In the genomic region with DNA sequence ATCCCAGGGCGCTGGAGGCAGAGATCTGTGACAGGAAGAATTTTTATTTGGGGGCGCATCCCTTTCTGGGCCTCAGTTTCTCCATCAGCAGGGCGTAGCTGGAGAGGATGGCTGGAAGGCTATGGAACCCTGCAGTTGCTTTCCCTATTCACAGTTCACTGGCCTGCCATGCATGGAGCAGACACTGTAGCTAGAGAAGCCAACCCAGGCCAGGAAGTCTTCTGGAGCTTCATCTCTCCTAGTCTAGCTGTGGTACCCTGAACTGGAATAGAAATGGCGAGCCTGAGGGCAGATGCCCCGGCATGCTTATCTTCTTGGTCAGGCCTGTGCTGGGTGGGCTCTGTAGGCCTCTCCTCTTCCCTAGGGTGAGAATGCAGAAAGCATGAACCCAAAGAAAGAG, we compare ENCODE assay signal across 8 mouse cellular contexts. TPM values are rescaled to one million over a fixed set of nuclear protein-coding genes. Genes with fewer than 3 reads are reported as not detected.
DNase-seq lines count a peak whose midpoint lies in the region; ATAC-seq and TF ChIP-seq lines count a peak whose summit lies in the region.

No protein-coding gene starts in this region.

- H3K4me2 ChIP-seq in lung, embryonic 15.5 days, result peak overlapping the region; percentile 89
- peak overlapping the region; percentile 81 for H3K4me2 ChIP-seq in forebrain, embryonic 14.5 days (ENCODE audit: low read length)
- H3K4me2 ChIP-seq in limb, embryonic 13.5 days (replicated peaks), result peak overlapping the region; percentile 94

- ATAC-seq in lung, embryonic 15.5 days (ENCODE audit: borderline replicate concordance, extremely low read depth, low FRiP score, low TSS enrichment), result no peak
- ATAC-seq in forebrain, embryonic 14.5 days, result no peak
- no peak for ATAC-seq in limb, embryonic 13.5 days (ENCODE audit: low FRiP score, low read depth)

- no peaks in the 10 kb centered on the region for H3K9me3 ChIP-seq in lung, embryonic 15.5 days
- no peaks in the 10 kb centered on the region for H3K9me3 ChIP-seq in forebrain, embryonic 14.5 days (replicated peaks; ENCODE audit: control insufficient read depth, low read length)
- H3K9me3 ChIP-seq in limb, embryonic 13.5 days, result no peaks in the 10 kb centered on the region

- no peak for TF ChIP-seq CTCF in small intestine, adult 2 months (IDR thresholded peaks at IDR 0.05; ENCODE audit: extremely low read depth, insufficient read length, insufficient replicate concordance, low read depth, low read length)
- no peak for TF ChIP-seq CTCF in thymus, adult 2 months (IDR thresholded peaks at IDR 0.05; ENCODE audit: borderline replicate concordance, control insufficient read depth, extremely low read depth, insufficient read depth, low read length, poor library complexity)

- no peak for DNase-seq in lung, postnatal 10 days
- DNase-seq in forebrain, embryonic 14.5 days (ENCODE audit: low spot score), result no peak
- no peak for DNase-seq in thymus, adult 2 months
- DNase-seq in embryo, embryonic 11 days, result no peak
- no peak for DNase-seq in gastrocnemius, postnatal 25 days

- peaks cover 20% of the 10 kb centered on the region for H3K4me1 ChIP-seq in lung, embryonic 15.5 days
- peaks cover 7% of the 10 kb centered on the region for H3K4me1 ChIP-seq in forebrain, embryonic 14.5 days (ENCODE audit: control insufficient read depth, insufficient read depth, low read length)
- H3K4me1 ChIP-seq in limb, embryonic 13.5 days, result peaks cover 12% of the 10 kb centered on the region
- H3K4me1 ChIP-seq in small intestine, adult 2 months (ENCODE audit: control insufficient read depth, insufficient read depth, insufficient read length, low read length), result peaks cover 26% of the 10 kb centered on the region; the same call in 1 of the 2 replicates
- H3K4me1 ChIP-seq in thymus, adult 2 months (replicated peaks; ENCODE audit: control insufficient read depth, insufficient read depth, low read length), result no peaks in the 10 kb centered on the region

- 0 out of 2 replicates have a peak, but pooled peaks cover 2% of the 10 kb centered on the region for H3K36me3 ChIP-seq in lung, embryonic 15.5 days
- no peaks in the 10 kb centered on the region for H3K36me3 ChIP-seq in forebrain, embryonic 14.5 days (ENCODE audit: control insufficient read depth, insufficient read depth, low read length)
- H3K36me3 ChIP-seq in limb, embryonic 13.5 days, result no peaks in the 10 kb centered on the region
- peaks cover 4% of the 10 kb centered on the region; the same call in 1 of the 2 replicates for H3K36me3 ChIP-seq in small intestine, adult 2 months (ENCODE audit: control insufficient read depth, insufficient read depth, low read length)
- H3K36me3 ChIP-seq in thymus, adult 2 months (ENCODE audit: control insufficient read depth, insufficient read depth, low read length), result no peaks in the 10 kb centered on the region

- no peak for TF ChIP-seq POLR2A in small intestine, adult 2 months (IDR thresholded peaks at IDR 0.05; ENCODE audit: low read depth, low read length)
- TF ChIP-seq POLR2A in thymus, adult 2 months (IDR thresholded peaks at IDR 0.05; ENCODE audit: control insufficient read depth, extremely low read depth, insufficient read depth, low read length, poor library complexity), result no peak

- peak overlapping the region; percentile 30 for H3K9ac ChIP-seq in lung, embryonic 15.5 days
- H3K9ac ChIP-seq in forebrain, embryonic 14.5 days (ENCODE audit: low read length), result peak overlapping the region; percentile 60
- H3K9ac ChIP-seq in limb, embryonic 13.5 days, result peak overlapping the region; percentile 66

- H3K4me3 ChIP-seq in lung, embryonic 15.5 days, result peak overlapping the region; percentile 54
- H3K4me3 ChIP-seq in forebrain, embryonic 14.5 days (ENCODE audit: low read depth, low read length), result 0 out of 2 replicates have a peak overlapping the region, but pooled peaks have one; percentile 41
- peak overlapping the region; percentile 53 for H3K4me3 ChIP-seq in limb, embryonic 13.5 days
- peak overlapping the region; percentile 66 for H3K4me3 ChIP-seq in small intestine, adult 2 months (ENCODE audit: low read depth, low read length)
- H3K4me3 ChIP-seq in thymus, adult 2 months (ENCODE audit: control insufficient read depth, insufficient read depth, low read length), result no peak overlapping the region

- H3K27me3 ChIP-seq in lung, embryonic 15.5 days, result no peaks in the 10 kb centered on the region
- H3K27me3 ChIP-seq in forebrain, embryonic 14.5 days (replicated peaks; ENCODE audit: control insufficient read depth, insufficient read depth, low read length), result no peaks in the 10 kb centered on the region
- H3K27me3 ChIP-seq in limb, embryonic 13.5 days, result peaks cover 8% of the 10 kb centered on the region; the same call in 1 of the 2 replicates
- H3K27me3 ChIP-seq in small intestine, adult 2 months (ENCODE audit: control insufficient read depth, insufficient read depth, low read length), result no peaks in the 10 kb centered on the region
- no peaks in the 10 kb centered on the region for H3K27me3 ChIP-seq in thymus, adult 2 months (ENCODE audit: control insufficient read depth, insufficient read depth, low read length)

- WGBS in lung, embryonic 15.5 days, result 57% methylated on average over 5 of the region's 5 CpGs
- 73% methylated on average over 5 of the region's 5 CpGs for WGBS in forebrain, embryonic 14.5 days
- 68% methylated on average over 5 of the region's 5 CpGs for WGBS in limb, embryonic 13.5 days
- WGBS in small intestine, adult 2 months, result 81% methylated on average over 5 of the region's 5 CpGs
- WGBS in thymus, adult 2 months, result 90% methylated on average over 5 of the region's 5 CpGs

- 0 out of 2 replicates have a peak overlapping the region, but pooled peaks have one; percentile 24 for H3K27ac ChIP-seq in lung, embryonic 15.5 days
- H3K27ac ChIP-seq in forebrain, embryonic 14.5 days (ENCODE audit: low read depth, low read length), result no peak overlapping the region
- no peak overlapping the region for H3K27ac ChIP-seq in limb, embryonic 13.5 days
- peak overlapping the region; percentile 57 for H3K27ac ChIP-seq in small intestine, adult 2 months (ENCODE audit: insufficient read depth, low read depth, low read length)
- no peak overlapping the region for H3K27ac ChIP-seq in thymus, adult 2 months (ENCODE audit: control insufficient read depth, insufficient read depth, low read length)

RNA-seq across cellular contexts. Expression of a gene that starts 1.1 kb away (rescaled TPM):
- polyA plus RNA-seq in lung, embryonic 15.5 days (2015; fragmentation: Nextera tagmentation; extraction: Ambion mirVana), result 149 and 200 TPM in 2 replicates
- polyA plus RNA-seq in forebrain, embryonic 14.5 days (2014; fragmentation: Nextera tagmentation; extraction: Ambion mirVana), result 19.4 and 24.4 TPM in 2 replicates
- polyA plus RNA-seq in limb, embryonic 13.5 days (2015; fragmentation: Nextera tagmentation; extraction: Ambion mirVana), result 33.5 and 34.6 TPM in 2 replicates
- polyA plus RNA-seq in small intestine, adult 2 months (2012; rRNA removed), result 52.2 and 90.3 TPM in 2 replicates
- 120 and 133 TPM in 2 replicates for polyA plus RNA-seq in thymus, adult 2 months (2012; rRNA removed)
- 10 to 100 TPM; 26.5 to 56.8 TPM for total RNA-seq in gastrocnemius, postnatal 25 days (2021)

RNA-seq across cellular contexts. Expression of a gene that starts 37.2 kb away (rescaled TPM):
- polyA plus RNA-seq in lung, embryonic 15.5 days (2015; fragmentation: Nextera tagmentation; extraction: Ambion mirVana), result 603 and 672 TPM in 2 replicates
- 757 and 875 TPM in 2 replicates for polyA plus RNA-seq in forebrain, embryonic 14.5 days (2014; fragmentation: Nextera tagmentation; extraction: Ambion mirVana)
- 607 and 618 TPM in 2 replicates for polyA plus RNA-seq in limb, embryonic 13.5 days (2015; fragmentation: Nextera tagmentation; extraction: Ambion mirVana)
- polyA plus RNA-seq in small intestine, adult 2 months (2012; rRNA removed), result 371 and 593 TPM in 2 replicates
- polyA plus RNA-seq in thymus, adult 2 months (2012; rRNA removed), result 322 and 336 TPM in 2 replicates
- total RNA-seq in gastrocnemius, postnatal 25 days (2021), result 100 to 1,000 TPM; 181 to 192 TPM

RNA-seq across cellular contexts. Expression of a gene that starts 42.6 kb away (rescaled TPM):
- polyA plus RNA-seq in lung, embryonic 15.5 days (2015; fragmentation: Nextera tagmentation; extraction: Ambion mirVana), result 5.7 and 9.7 TPM in 2 replicates
- 11.4 and 13.2 TPM in 2 replicates for polyA plus RNA-seq in forebrain, embryonic 14.5 days (2014; fragmentation: Nextera tagmentation; extraction: Ambion mirVana)
- 9.0 and 10.4 TPM in 2 replicates for polyA plus RNA-seq in limb, embryonic 13.5 days (2015; fragmentation: Nextera tagmentation; extraction: Ambion mirVana)
- 0.03 and 0.15 TPM in 2 replicates for polyA plus RNA-seq in small intestine, adult 2 months (2012; rRNA removed)
- polyA plus RNA-seq in thymus, adult 2 months (2012; rRNA removed), result 2.9 and 3.5 TPM in 2 replicates
- 10 to 100 TPM; 14.4 to 15.3 TPM for total RNA-seq in gastrocnemius, postnatal 25 days (2021)

RNA-seq across cellular contexts. Expression of a gene that starts 59.4 kb away (rescaled TPM):
- 14.9 and 17.5 TPM in 2 replicates for polyA plus RNA-seq in lung, embryonic 15.5 days (2015; fragmentation: Nextera tagmentation; extraction: Ambion mirVana)
- 8.1 and 9.6 TPM in 2 replicates for polyA plus RNA-seq in forebrain, embryonic 14.5 days (2014; fragmentation: Nextera tagmentation; extraction: Ambion mirVana)
- 22.4 and 23.3 TPM in 2 replicates for polyA plus RNA-seq in limb, embryonic 13.5 days (2015; fragmentation: Nextera tagmentation; extraction: Ambion mirVana)
- polyA plus RNA-seq in small intestine, adult 2 months (2012; rRNA removed), result 47.9 and 122 TPM in 2 replicates
- 114 and 121 TPM in 2 replicates for polyA plus RNA-seq in thymus, adult 2 months (2012; rRNA removed)
- 10 to 100 TPM; 27.6 to 31.9 TPM for total RNA-seq in gastrocnemius, postnatal 25 days (2021)

Comparison
In these comparisons a context has a peak if more than half of its experiments do, and no peak if none do; other contexts are left out.
1. H3K27ac ChIP-seq: peak in lung, embryonic 15.5 days (single experiment) and small intestine, adult 2 months (single experiment); none in forebrain, embryonic 14.5 days (single experiment), limb, embryonic 13.5 days (single experiment) and thymus, adult 2 months (single experiment).
2. Peak in every context shown above with its lines, with median percentiles within 50 percentile points of each other: H3K4me2 ChIP-seq and H3K9ac ChIP-seq.